Mouse (Mus musculus): ENCODE data around the gene Slc12a5. TPM values are rescaled to one million over a fixed set of nuclear protein-coding genes. Genes with fewer than 3 reads are reported as not detected.

The Slc12a5 gene
- polyA plus RNA-seq, 1 experiment: 1.9 TPM

GRCm38 (mm10) chr2:164961506-164962182 lies 1.0 kb downstream of the Slc12a5 start:
- TF ChIP-seq POLR2A (IDR thresholded peaks at IDR 0.05; ENCODE audit: insufficient read depth, low read length) (no peak), CTCF (IDR thresholded peaks at IDR 0.05; ENCODE audit: low read depth, low read length) (peak; percentile 74)
- Histone ChIP-seq H3K9ac (ENCODE audit: low read depth, poor library complexity, severe bottlenecking) (peak overlapping the region; percentile 75), H3K9me3 (replicated peaks; ENCODE audit: control insufficient read depth, insufficient read depth, low read length, poor library complexity, severe bottlenecking) (no peaks in the 10 kb centered on the region), H3K4me1 (ENCODE audit: control insufficient read depth, insufficient read depth, low read length) (no peaks in the 10 kb centered on the region), H3K27me3 (ENCODE audit: control insufficient read depth, insufficient read depth, low read length, poor library complexity, severe bottlenecking) (no peaks in the 10 kb centered on the region), H3K27ac (ENCODE audit: insufficient read depth, low read length) (no peak overlapping the region), H3K36me3 (ENCODE audit: control insufficient read depth, insufficient read depth, low read length, poor library complexity, severe bottlenecking) (no peaks in the 10 kb centered on the region), H3K4me3 (ENCODE audit: low read depth, low read length) (peak overlapping the region; percentile 79)

GRCm38 (mm10) chr2:164962183-164962580 lies 1.6 kb downstream of the Slc12a5 start:
- no peak overlapping the region for H3K4me3 ChIP-seq (ENCODE audit: low read depth, low read length)
- no peaks in the 10 kb centered on the region for H3K9me3 ChIP-seq (replicated peaks; ENCODE audit: control insufficient read depth, insufficient read depth, low read length, poor library complexity, severe bottlenecking)
- H3K9ac ChIP-seq (ENCODE audit: low read depth, poor library complexity, severe bottlenecking): no peak overlapping the region
- no peak overlapping the region for H3K27ac ChIP-seq (ENCODE audit: insufficient read depth, low read length)
- H3K36me3 ChIP-seq (ENCODE audit: control insufficient read depth, insufficient read depth, low read length, poor library complexity, severe bottlenecking): no peaks in the 10 kb centered on the region
- TF ChIP-seq EP300 (IDR thresholded peaks at IDR 0.05; ENCODE audit: insufficient read depth, low read depth, low read length) (no peak), POLR2A (IDR thresholded peaks at IDR 0.05; ENCODE audit: insufficient read depth, low read length) (no peak), CTCF (IDR thresholded peaks at IDR 0.05; ENCODE audit: low read depth, low read length) (no peak)
- 0 out of 2 replicates have a peak, but pooled peaks cover 3% of the 10 kb centered on the region for H3K27me3 ChIP-seq (ENCODE audit: control insufficient read depth, insufficient read depth, low read length, poor library complexity, severe bottlenecking)
- H3K4me1 ChIP-seq (ENCODE audit: control insufficient read depth, insufficient read depth, low read length): no peaks in the 10 kb centered on the region

- H3K9me3 ChIP-seq (replicated peaks; ENCODE audit: control insufficient read depth, insufficient read depth, low read length, poor library complexity, severe bottlenecking): no peaks in the 10 kb centered on the region
- TF ChIP-seq CTCF (IDR thresholded peaks at IDR 0.05; ENCODE audit: low read depth, low read length): no peak
- no peak for TF ChIP-seq EP300 (IDR thresholded peaks at IDR 0.05; ENCODE audit: insufficient read depth, low read depth, low read length)
- TF ChIP-seq POLR2A (IDR thresholded peaks at IDR 0.05; ENCODE audit: insufficient read depth, low read length): no peak
- H3K36me3 ChIP-seq (ENCODE audit: control insufficient read depth, insufficient read depth, low read length, poor library complexity, severe bottlenecking): no peaks in the 10 kb centered on the region
- H3K4me3 ChIP-seq (ENCODE audit: low read depth, low read length): no peak overlapping the region
- no peak overlapping the region for H3K27ac ChIP-seq (ENCODE audit: insufficient read depth, low read length)
- peaks cover 20% of the 10 kb centered on the region; the same call in 1 of the 2 replicates for H3K27me3 ChIP-seq (ENCODE audit: control insufficient read depth, insufficient read depth, low read length, poor library complexity, severe bottlenecking)
- H3K4me1 ChIP-seq (ENCODE audit: control insufficient read depth, insufficient read depth, low read length): no peaks in the 10 kb centered on the region
- no peak overlapping the region for H3K9ac ChIP-seq (ENCODE audit: low read depth, poor library complexity, severe bottlenecking)
Observed at GRCm38 (mm10) chr2:164964242-164964894, 3.8 kb downstream of the Slc12a5 start.

GRCm38 (mm10) chr2:164964981-164965380 lies 4.4 kb downstream of the Slc12a5 start:
- TF ChIP-seq CTCF (IDR thresholded peaks at IDR 0.05; ENCODE audit: low read depth, low read length): no peak
- no peak for TF ChIP-seq EP300 (IDR thresholded peaks at IDR 0.05; ENCODE audit: insufficient read depth, low read depth, low read length)
- TF ChIP-seq POLR2A (IDR thresholded peaks at IDR 0.05; ENCODE audit: insufficient read depth, low read length): no peak
- no peak overlapping the region for H3K9ac ChIP-seq (ENCODE audit: low read depth, poor library complexity, severe bottlenecking)
- no peak overlapping the region for H3K27ac ChIP-seq (ENCODE audit: insufficient read depth, low read length)
- H3K36me3 ChIP-seq (ENCODE audit: control insufficient read depth, insufficient read depth, low read length, poor library complexity, severe bottlenecking): no peaks in the 10 kb centered on the region
- H3K9me3 ChIP-seq (replicated peaks; ENCODE audit: control insufficient read depth, insufficient read depth, low read length, poor library complexity, severe bottlenecking): no peaks in the 10 kb centered on the region
- no peak overlapping the region for H3K4me3 ChIP-seq (ENCODE audit: low read depth, low read length)
- no peaks in the 10 kb centered on the region for H3K4me1 ChIP-seq (ENCODE audit: control insufficient read depth, insufficient read depth, low read length)
- H3K27me3 ChIP-seq (ENCODE audit: control insufficient read depth, insufficient read depth, low read length, poor library complexity, severe bottlenecking): peaks cover 23% of the 10 kb centered on the region

GRCm38 (mm10) chr2:164966381-164966780 lies 5.8 kb downstream of the Slc12a5 start:
- Histone ChIP-seq H3K4me1 (ENCODE audit: control insufficient read depth, insufficient read depth, low read length) (no peaks in the 10 kb centered on the region), H3K9me3 (replicated peaks; ENCODE audit: control insufficient read depth, insufficient read depth, low read length, poor library complexity, severe bottlenecking) (no peaks in the 10 kb centered on the region), H3K9ac (ENCODE audit: low read depth, poor library complexity, severe bottlenecking) (no peak overlapping the region), H3K4me3 (ENCODE audit: low read depth, low read length) (no peak overlapping the region), H3K36me3 (ENCODE audit: control insufficient read depth, insufficient read depth, low read length, poor library complexity, severe bottlenecking) (no peaks in the 10 kb centered on the region), H3K27ac (ENCODE audit: insufficient read depth, low read length) (no peak overlapping the region), H3K27me3 (ENCODE audit: control insufficient read depth, insufficient read depth, low read length, poor library complexity, severe bottlenecking) (peaks cover 25% of the 10 kb centered on the region)
- no peak for TF ChIP-seq CTCF (IDR thresholded peaks at IDR 0.05; ENCODE audit: low read depth, low read length)
- TF ChIP-seq EP300 (IDR thresholded peaks at IDR 0.05; ENCODE audit: insufficient read depth, low read depth, low read length): no peak

- no peak overlapping the region for H3K9ac ChIP-seq (ENCODE audit: low read depth, poor library complexity, severe bottlenecking)
- no peaks in the 10 kb centered on the region for H3K4me1 ChIP-seq (ENCODE audit: control insufficient read depth, insufficient read depth, low read length)
- H3K36me3 ChIP-seq (ENCODE audit: control insufficient read depth, insufficient read depth, low read length, poor library complexity, severe bottlenecking): no peaks in the 10 kb centered on the region
- no peak overlapping the region for H3K4me3 ChIP-seq (ENCODE audit: low read depth, low read length)
- no peak for TF ChIP-seq EP300 (IDR thresholded peaks at IDR 0.05; ENCODE audit: insufficient read depth, low read depth, low read length)
- TF ChIP-seq CTCF (IDR thresholded peaks at IDR 0.05; ENCODE audit: low read depth, low read length): peak; percentile 9
- peaks cover 25% of the 10 kb centered on the region for H3K27me3 ChIP-seq (ENCODE audit: control insufficient read depth, insufficient read depth, low read length, poor library complexity, severe bottlenecking)
- H3K9me3 ChIP-seq (replicated peaks; ENCODE audit: control insufficient read depth, insufficient read depth, low read length, poor library complexity, severe bottlenecking): no peaks in the 10 kb centered on the region
- no peak overlapping the region for H3K27ac ChIP-seq (ENCODE audit: insufficient read depth, low read length)
Observed at GRCm38 (mm10) chr2:164967193-164967592, 6.6 kb downstream of the Slc12a5 start.
